Mouse (Mus musculus) hindbrain, postnatal 0 days (tissue): ENCODE data around the gene Ankrd53. TPM values are rescaled to one million over a fixed set of nuclear protein-coding genes. Genes with fewer than 3 reads are reported as not detected.

ENCODE experiments used
- ATAC-seq: fragments of 200-750 bp; cut with Nextera tagmentation; 2 replicates; pipeline ENCODE4 v1.8.0; 2017; ENCODE audit warnings: mild to moderate bottlenecking, moderate TSS enrichment, moderate library complexity
- DNase-seq: peaks from one replicate; pipeline ENCODE4 v3.0.0-alpha.2; 2015; ENCODE audit warnings: low spot score
- H3K27ac ChIP-seq: fragments of 300-500 bp; sonication (generic); 2 replicates; pipeline ENCODE4 v1.5.1; 2014; ENCODE audit warnings: mild to moderate bottlenecking
- H3K27me3 ChIP-seq: fragments of 300-500 bp; sonication (generic); 2 replicates; pipeline ENCODE4 v1.6.1; 2014; ENCODE audit warnings: low read length, mixed read lengths; ENCODE audit not compliant: insufficient read depth
- H3K36me3 ChIP-seq: fragments of 300-500 bp; sonication (generic); 2 replicates; pipeline ENCODE4 v1.6.1; 2014; ENCODE audit warnings: low read length, mixed read lengths; ENCODE audit not compliant: insufficient read depth
- H3K4me1 ChIP-seq: fragments of 300-500 bp; sonication (generic); 2 replicates; pipeline ENCODE4 v1.6.1; 2014; ENCODE audit warnings: antibody characterized with exemption, low read length, mixed read lengths; ENCODE audit not compliant: insufficient read depth
- H3K4me2 ChIP-seq: fragments of 300-500 bp; sonication (generic); 2 replicates; pipeline ENCODE4 v1.6.1; 2014; ENCODE audit warnings: low read depth, mild to moderate bottlenecking, low read length, moderate library complexity, mixed read lengths
- H3K4me3 ChIP-seq: fragments of 300-500 bp; sonication (generic); 2 replicates; pipeline ENCODE4 v1.5.1; 2014; ENCODE audit warnings: low read length
- H3K9ac ChIP-seq: fragments of 300-500 bp; sonication (generic); replicated peaks from 2 replicates; pipeline ENCODE4 v1.6.1; 2014; ENCODE audit warnings: mild to moderate bottlenecking, low read length, moderate library complexity, mixed read lengths
- H3K9me3 ChIP-seq: fragments of 300-500 bp; sonication (generic); 2 replicates; pipeline ENCODE4 v1.6.1; 2016; ENCODE audit warnings: low read length, mixed read lengths
- CTCF ChIP-seq: IDR thresholded peaks from 2 replicates; pipeline ENCODE4 v1.5.1; 2016; ENCODE audit warnings: antibody characterized with exemption, control low read depth, low read depth
- WGBS: fragments of 180-500 bp; shearing (Covaris S2); extraction: QIAGEN DNeasy Blood & Tissue Kit; methylation state at CpG from one replicate; pipeline ENCODE4 v1.1.7; 2014; 5-methylcytosine and 5-hydroxymethylcytosine counted together
- polyA plus RNA-seq: library from polyadenylated mRNA; unstranded; fragments of >200 nt; fragmentation: Nextera tagmentation; extraction: Ambion mirVana; gene quantifications from 2 replicates; pipeline ENCODE4 v1.2.1, GENCODE M21; 2015
- total RNA-seq: library from RNA; depleted of rRNA; stranded (reverse); fragments of >200 nt; gene quantifications from 2 replicates; pipeline ENCODE4 v1.2.3, GENCODE M21; 2014; rRNA removed

Gene Ankrd53
- total and polyA plus RNA-seq, 2 experiments from 2014 or later = not detected

DNA sequence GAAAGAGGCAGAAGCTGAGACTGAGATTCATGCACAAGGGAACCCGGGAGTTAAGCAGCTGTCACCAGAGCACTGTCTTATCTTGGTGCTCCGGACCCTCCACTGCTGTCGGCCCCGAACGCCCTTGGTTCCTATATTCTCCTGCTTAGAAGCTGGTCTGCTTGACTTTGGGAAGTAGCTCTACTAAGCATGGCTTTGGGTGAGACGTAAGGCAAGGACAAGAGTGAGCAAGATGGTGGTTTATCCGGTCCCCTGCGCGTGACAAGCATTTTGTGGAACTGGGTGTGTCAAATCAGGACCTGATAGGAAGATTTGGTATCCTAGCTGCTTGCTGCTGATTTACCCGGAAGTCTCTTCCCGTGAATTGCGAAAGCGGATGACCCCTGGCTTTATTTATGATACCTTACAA is 33.1 kb downstream of the Ankrd53 start:
- H3K4me2 ChIP-seq = peak overlapping the region; percentile 94
- DNase-seq (peak; percentile 74), ATAC-seq (peak; percentile 22; the same call in 1 of the 2 replicates)
- no peak for TF ChIP-seq CTCF
- peaks cover 6% of the 10 kb centered on the region; the same call in 1 of the 2 replicates for H3K36me3 ChIP-seq
- WGBS = 7% methylated on average over 13 of the region's 13 CpGs
- H3K4me1 ChIP-seq = peaks cover 9% of the 10 kb centered on the region; the same call in 1 of the 2 replicates
- peak overlapping the region; percentile 95 for H3K27ac ChIP-seq
- H3K4me3 ChIP-seq = peak overlapping the region; percentile 81
- H3K9me3 ChIP-seq = no peaks in the 10 kb centered on the region
- no peaks in the 10 kb centered on the region for H3K27me3 ChIP-seq
- H3K9ac ChIP-seq = peak overlapping the region; percentile 90

- ATAC-seq = no peak
These were observed 34.2 kb downstream of the Ankrd53 start for GRCm38 (mm10) chr6:83796686-83797085.

DNA sequence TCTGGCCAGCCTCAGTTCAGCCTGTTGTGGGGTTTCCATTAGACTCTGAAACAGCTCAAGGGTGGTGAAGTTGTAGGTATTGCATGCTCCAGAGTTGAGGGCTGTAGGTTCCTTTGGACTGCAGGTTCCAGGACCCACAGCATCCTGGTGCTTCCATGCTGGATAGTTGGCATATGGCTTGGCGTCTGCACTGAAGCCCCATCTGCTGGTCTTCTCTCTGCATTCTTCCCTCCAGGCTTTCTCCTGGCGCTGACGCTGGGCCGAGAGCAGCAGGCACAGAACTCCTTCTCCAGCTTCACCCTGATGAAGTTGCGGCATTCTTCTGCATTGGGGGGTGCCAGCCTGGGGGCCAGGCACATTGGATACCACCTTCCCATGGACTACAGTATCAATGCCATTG is 39.6 kb downstream of the Ankrd53 start:
- ATAC-seq (no peak), DNase-seq (no peak)
- TF ChIP-seq CTCF = no peak
- Histone ChIP-seq H3K4me1 (0 out of 2 replicates have a peak, but pooled peaks cover 1% of the 10 kb centered on the region), H3K4me3 (no peak overlapping the region), H3K9me3 (no peaks in the 10 kb centered on the region), H3K27ac (no peak overlapping the region), H3K36me3 (peaks cover 27% of the 10 kb centered on the region), H3K27me3 (no peaks in the 10 kb centered on the region), H3K4me2 (no peak overlapping the region), H3K9ac (no peak overlapping the region)
- WGBS = 80% methylated on average over 5 of the region's 5 CpGs

More at GRCm38 (mm10) chr6:83796686-83797085, 34.2 kb downstream of the Ankrd53 start:
- no peak for TF ChIP-seq CTCF
- H3K4me3 ChIP-seq = no peak overlapping the region
- no peak overlapping the region for H3K9ac ChIP-seq
- no peak overlapping the region for H3K27ac ChIP-seq
- WGBS = 52% methylated on average over 3 of the region's 3 CpGs
- no peak overlapping the region for H3K4me2 ChIP-seq
- peak; percentile 23 for DNase-seq
- H3K4me1 ChIP-seq = peaks cover 9% of the 10 kb centered on the region; the same call in 1 of the 2 replicates
- H3K9me3 ChIP-seq = no peaks in the 10 kb centered on the region
- H3K36me3 ChIP-seq = peaks cover 18% of the 10 kb centered on the region
- no peaks in the 10 kb centered on the region for H3K27me3 ChIP-seq

- peaks cover 35% of the 10 kb centered on the region for H3K36me3 ChIP-seq
- DNase-seq (no peak), ATAC-seq (no peak)
- H3K27ac ChIP-seq = no peak overlapping the region
- WGBS = 87% methylated on average over 3 of the region's 3 CpGs
- H3K4me3 ChIP-seq = no peak overlapping the region
- H3K4me2 ChIP-seq = no peak overlapping the region
- TF ChIP-seq CTCF = no peak
- H3K27me3 ChIP-seq = no peaks in the 10 kb centered on the region
- H3K4me1 ChIP-seq = no peaks in the 10 kb centered on the region
- H3K9me3 ChIP-seq = no peaks in the 10 kb centered on the region
- no peak overlapping the region for H3K9ac ChIP-seq
These were observed 40.4 kb downstream of the Ankrd53 start for GRCm38 (mm10) chr6:83802846-83803245.

DNA sequence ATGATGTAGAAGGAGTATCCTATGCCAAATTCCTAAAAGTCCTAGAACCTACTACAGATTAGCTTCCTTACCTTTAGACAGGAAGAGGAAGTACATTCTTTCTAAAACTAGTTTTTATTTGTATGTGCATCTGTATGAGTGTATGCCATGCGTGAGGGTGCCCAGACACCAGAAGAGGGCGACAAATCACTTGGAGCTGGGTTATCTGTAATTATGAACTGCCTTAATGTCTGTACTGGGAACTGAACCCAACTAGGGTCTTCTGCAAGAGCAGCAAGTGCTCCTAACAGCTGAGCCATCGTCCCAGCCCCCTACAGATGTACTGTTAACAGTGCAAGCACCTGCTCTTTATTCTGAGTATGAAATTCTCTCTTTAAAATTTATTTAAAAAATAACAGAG is 53.4 kb downstream of the Ankrd53 start:
- Histone ChIP-seq H3K27me3 (no peaks in the 10 kb centered on the region), H3K36me3 (0 out of 2 replicates have a peak, but pooled peaks cover 6% of the 10 kb centered on the region), H3K9ac (no peak overlapping the region), H3K4me1 (no peaks in the 10 kb centered on the region), H3K9me3 (no peaks in the 10 kb centered on the region), H3K4me3 (no peak overlapping the region), H3K4me2 (no peak overlapping the region), H3K27ac (no peak overlapping the region)
- ATAC-seq (no peak), DNase-seq (no peak)
- no peak for TF ChIP-seq CTCF
- WGBS = 98% methylated on average over 3 of the region's 3 CpGs

Other genes starting within 250 kb of the Ankrd53 start
- gene Actg2, start 226.4 kb upstream of the Ankrd53 start, total RNA-seq = 0.36 and 2.1 TPM in 2 replicates
- 0.78 and 1.7 TPM in 2 replicates for gene Actg2, start 226.4 kb upstream of the Ankrd53 start, polyA plus RNA-seq
- gene Stambp, start 189.9 kb upstream of the Ankrd53 start, total RNA-seq = 9.5 and 11.1 TPM in 2 replicates
- 58.2 and 60.4 TPM in 2 replicates for gene Stambp, start 189.9 kb upstream of the Ankrd53 start, polyA plus RNA-seq
- gene Clec4f, start 106.5 kb upstream of the Ankrd53 start, total RNA-seq = 0.05 and 0.11 TPM in 2 replicates
- gene Clec4f, start 106.5 kb upstream of the Ankrd53 start, polyA plus RNA-seq = 0.09 TPM in 1 of 2 replicates, not detected in the other
- not detected in 2 replicates for gene Cd207, start 84.8 kb upstream of the Ankrd53 start, total RNA-seq
- gene Cd207, start 84.8 kb upstream of the Ankrd53 start, polyA plus RNA-seq = not detected in 2 replicates
- gene Vax2, start 51.4 kb upstream of the Ankrd53 start, total RNA-seq = not detected in 2 replicates
- gene Vax2, start 51.4 kb upstream of the Ankrd53 start, polyA plus RNA-seq = not detected in 2 replicates
- gene Atp6v1b1, start 19.7 kb upstream of the Ankrd53 start, total RNA-seq = not detected in 2 replicates
- gene Atp6v1b1, start 19.7 kb upstream of the Ankrd53 start, polyA plus RNA-seq = not detected in 2 replicates
- 44.5 and 56.6 TPM in 2 replicates for gene Tex261, start 13.2 kb downstream of the Ankrd53 start, total RNA-seq
- gene Tex261, start 13.2 kb downstream of the Ankrd53 start, polyA plus RNA-seq = 78.3 and 81.1 TPM in 2 replicates
- 58.1 and 70.0 TPM in 2 replicates for gene Nagk, start 32.3 kb downstream of the Ankrd53 start, total RNA-seq
- 92.0 and 103 TPM in 2 replicates for gene Nagk, start 32.3 kb downstream of the Ankrd53 start, polyA plus RNA-seq
- 45.3 and 46.9 TPM in 2 replicates for gene Paip2b, start 69.1 kb downstream of the Ankrd53 start, total RNA-seq
- gene Paip2b, start 69.1 kb downstream of the Ankrd53 start, polyA plus RNA-seq = 27.9 and 30.8 TPM in 2 replicates
- gene Zfp638, start 104.5 kb downstream of the Ankrd53 start, total RNA-seq = 78.9 and 91.2 TPM in 2 replicates
- 55.2 and 57.8 TPM in 2 replicates for gene Zfp638, start 104.5 kb downstream of the Ankrd53 start, polyA plus RNA-seq
- gene Dysf, start 245.9 kb downstream of the Ankrd53 start, total RNA-seq = 1.9 and 2.4 TPM in 2 replicates
- gene Dysf, start 245.9 kb downstream of the Ankrd53 start, polyA plus RNA-seq = 1.6 and 2.0 TPM in 2 replicates